Mouse (Mus musculus) frontal cortex, postnatal 25 days (tissue): ENCODE measurements around the gene Esrrg.

ENCODE experiments used
- DNase-seq, 2 experiments: peaks; one replicate each; pipeline ENCODE4 v3.0.0; 2022; ENCODE audit warnings: low spot score in 2 of 2

Esrrg gene

DNA sequence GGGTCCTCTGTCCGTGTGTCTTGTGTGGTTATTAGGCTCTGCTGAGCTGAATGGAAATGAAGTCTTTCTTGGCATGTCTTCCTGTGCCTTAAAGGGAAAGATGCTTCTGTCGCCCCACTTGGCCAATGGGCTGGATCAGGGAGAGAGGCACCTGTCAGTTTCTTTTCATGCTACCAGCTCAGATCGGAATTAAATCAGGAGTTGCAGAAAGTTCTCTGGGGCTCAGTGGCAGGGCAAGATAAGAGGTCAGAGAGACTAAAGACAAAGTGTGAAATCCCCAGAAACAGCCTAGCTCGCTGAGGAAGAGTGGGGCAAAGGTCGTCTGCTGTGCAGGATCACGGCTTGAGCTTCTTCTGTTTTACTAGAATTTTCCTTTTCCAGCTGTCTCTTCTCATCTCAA lies 97.5 kb downstream of the Esrrg start:
- no peak for DNase-seq

GRCm38 (mm10) chr1:187707176-187707575 lies 98.6 kb downstream of the Esrrg start:
- no peak for DNase-seq

DNA sequence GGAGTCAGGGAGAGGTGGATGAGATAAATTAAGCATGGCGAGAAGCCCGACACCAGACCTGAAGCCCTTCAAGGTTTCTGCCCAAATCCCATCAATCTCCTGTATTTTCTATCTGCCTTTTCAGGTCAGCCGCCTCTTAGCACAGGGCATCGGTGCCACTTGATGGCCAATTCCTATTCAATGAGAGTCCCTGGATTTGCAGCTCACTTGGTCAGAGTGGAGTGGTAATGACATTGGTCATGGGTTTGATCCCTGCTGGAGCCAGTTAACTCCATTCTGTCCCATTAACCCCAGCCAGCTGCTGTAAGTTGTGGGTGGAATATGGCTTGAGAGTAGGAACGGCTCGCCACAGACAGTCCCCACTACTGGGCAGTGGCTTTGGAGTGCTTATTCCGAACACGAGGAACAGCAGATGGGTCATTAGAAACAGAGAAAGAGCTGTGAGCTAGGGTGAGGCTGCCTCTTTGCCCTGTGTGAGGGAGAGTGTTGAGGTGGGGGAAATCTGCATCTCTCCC lies 101.9 kb downstream of the Esrrg start:
- no peak for DNase-seq

GRCm38 (mm10) chr1:187721035-187721434 lies 112.4 kb downstream of the Esrrg start:
- DNase-seq, result no peak

- DNase-seq, result no peak
These were observed 113.4 kb downstream of the Esrrg start for GRCm38 (mm10) chr1:187722016-187722415.

DNA sequence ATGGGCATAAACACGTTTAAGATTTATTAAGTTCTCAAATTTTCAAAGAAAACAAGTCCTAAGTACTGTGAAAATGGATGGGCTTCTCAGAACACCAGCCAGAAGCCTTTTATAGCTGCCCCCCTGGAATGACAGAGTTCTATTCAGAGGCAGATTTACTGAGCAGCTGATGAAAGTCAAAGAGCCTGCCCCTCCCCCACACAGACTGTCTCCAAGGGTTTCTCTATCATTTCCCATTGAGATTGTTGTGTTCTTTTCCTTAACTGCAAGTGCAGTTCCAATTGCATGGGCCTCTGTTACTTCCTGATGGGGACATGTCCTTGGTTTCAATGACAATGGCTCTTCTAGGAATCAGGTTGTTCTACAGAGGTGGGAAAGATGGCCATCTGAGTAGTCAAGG lies 116.1 kb downstream of the Esrrg start:
- no peak for DNase-seq

DNA sequence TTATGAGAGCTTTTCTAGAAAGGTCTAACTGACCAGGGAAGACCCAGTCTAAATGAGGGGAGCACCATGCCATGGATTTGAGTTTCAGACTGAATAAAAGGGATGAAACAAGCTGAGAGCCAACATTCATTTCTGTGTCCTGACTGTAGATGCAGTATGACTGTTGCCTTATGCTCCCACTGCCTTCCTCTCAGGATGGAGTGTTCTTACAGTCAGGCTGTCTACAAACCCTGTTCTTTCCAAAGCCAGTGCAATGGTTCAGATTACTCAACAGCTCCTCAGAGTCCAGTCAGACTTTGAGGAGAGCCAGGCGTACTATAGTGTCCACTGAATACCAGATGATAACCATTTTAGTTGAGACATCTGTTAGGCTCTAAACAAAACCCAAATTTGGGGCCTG lies 116.8 kb downstream of the Esrrg start:
- no peak for DNase-seq

GRCm38 (mm10) chr1:187731171-187731570 lies 122.6 kb downstream of the Esrrg start:
- DNase-seq, result no peak

DNA sequence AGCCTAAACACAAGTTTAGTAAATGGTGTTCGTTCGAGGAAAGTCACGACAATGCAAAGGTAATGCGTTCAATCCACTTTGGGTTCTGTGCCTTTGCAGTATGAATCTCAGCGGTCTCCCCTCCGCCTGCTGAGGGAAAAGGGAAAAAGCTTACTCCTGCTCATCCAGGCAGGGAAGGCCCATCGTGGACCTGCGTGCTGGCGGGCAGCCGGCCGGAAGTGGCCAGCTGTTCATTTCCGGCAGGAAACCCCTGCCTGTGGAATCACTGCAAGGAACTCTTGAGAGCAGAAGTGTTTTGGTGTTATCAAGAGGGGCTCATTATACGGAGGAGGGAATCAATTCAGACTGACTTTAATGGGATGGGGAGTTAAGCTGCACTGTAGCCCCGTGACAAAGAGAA lies 127.9 kb downstream of the Esrrg start:
- DNase-seq, result no peak

DNA sequence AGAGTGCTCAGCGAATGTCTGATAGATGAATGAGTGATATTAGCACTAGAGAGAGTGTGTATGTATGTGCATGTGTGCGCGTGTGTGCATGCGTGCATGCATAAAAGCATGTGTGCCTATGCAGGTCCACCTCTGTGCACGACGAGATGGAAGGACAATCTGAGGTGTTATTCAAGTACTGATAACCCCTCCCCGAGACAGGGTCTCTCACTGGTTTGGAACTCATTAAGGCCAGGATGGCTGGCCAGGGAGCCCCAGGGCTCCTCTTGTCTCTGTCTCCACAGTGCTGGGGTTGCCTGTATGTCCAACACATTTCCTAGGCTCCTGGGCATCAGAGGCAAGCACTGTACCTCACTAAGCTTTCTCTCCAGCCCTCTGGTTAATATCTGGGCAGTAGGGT lies 128.7 kb downstream of the Esrrg start:
- no peak for DNase-seq

DNA sequence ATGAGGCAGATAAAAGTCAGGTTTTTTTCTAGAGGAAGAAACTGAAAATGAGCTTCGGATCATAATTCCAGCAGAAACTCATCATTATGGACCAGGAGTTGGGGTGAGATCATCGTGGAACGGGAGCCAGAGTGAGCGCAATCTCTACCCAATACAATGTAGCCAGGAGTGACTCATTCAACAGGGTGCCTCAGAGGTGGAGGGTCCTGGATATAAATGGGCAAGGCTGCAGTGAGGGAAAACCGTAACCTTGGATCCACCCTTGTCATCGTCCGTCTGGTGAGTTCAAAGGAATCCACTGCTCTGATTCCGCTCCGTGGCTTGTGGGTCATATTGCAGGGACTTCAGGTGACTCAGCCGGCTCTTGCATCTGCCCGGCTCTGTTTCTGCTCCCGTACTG lies 131.9 kb downstream of the Esrrg start:
- DNase-seq, result no peak

- DNase-seq, result no peak
These were observed 132.7 kb downstream of the Esrrg start for GRCm38 (mm10) chr1:187741306-187741705.

GRCm38 (mm10) chr1:187742071-187742470 lies 133.5 kb downstream of the Esrrg start:
- DNase-seq, result no peak

- DNase-seq, result no peak
These were observed 140.7 kb downstream of the Esrrg start for GRCm38 (mm10) chr1:187749294-187749693.

DNA sequence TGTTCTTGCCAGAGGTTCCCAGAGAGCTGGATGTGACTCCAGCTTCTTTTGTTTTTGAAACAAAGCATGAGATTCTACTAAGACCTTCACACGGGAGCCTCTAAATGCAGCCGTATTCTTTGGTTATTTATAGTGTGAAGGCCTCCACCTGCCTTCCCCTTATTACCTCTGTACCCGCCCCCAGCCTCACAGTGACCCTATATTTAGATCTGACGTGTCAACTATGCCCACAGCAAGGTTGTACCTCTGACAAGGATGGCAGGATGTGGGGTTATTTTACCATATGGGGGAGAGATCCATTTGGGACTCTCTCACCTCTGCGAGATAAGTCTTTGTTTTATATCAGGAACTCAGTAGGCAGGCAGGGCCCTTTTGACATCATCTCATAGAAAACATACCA lies 141.3 kb downstream of the Esrrg start:
- DNase-seq, result no peak

- no peak for DNase-seq
These were observed 146.9 kb downstream of the Esrrg start for GRCm38 (mm10) chr1:187755528-187755927.

DNA sequence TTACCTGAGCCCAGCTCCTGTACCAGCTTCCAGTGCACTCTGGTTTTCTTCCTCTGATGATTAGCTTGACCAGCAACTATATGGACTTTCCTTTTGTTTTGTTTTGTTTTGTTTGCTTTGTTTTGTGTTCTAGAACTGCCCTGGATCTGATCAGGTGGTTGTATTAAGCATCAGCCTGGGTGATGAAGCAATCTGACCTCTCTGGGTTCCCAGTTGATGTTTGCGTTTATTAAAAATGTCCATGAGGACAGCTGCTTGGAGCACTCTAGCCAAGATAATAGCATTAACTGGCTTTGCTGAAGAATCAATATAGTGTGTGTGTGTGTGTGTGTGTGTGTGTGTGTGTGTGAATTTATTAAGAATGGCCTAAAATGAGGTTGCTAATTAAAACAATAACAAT lies 149.4 kb downstream of the Esrrg start:
- DNase-seq, result no peak

DNA sequence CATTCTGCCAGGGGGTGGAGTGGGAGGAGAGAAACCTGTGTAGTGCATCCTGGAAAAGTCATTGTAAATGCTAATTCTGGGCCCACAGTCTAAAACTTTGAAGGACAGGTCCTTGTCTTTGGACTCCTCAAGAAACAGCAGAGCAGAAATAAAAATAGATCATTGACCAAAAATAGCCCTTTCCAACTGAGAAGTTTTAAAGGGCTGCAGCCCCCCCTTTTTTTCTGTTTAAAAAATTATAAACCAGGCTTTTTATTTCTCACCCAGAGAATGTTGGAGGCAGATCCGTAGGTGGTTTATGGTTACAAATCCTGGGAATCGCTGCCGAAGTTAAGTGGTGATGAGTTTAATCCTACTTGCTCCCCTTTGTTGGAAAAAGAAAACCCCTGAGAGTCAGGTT lies 150.0 kb downstream of the Esrrg start:
- no peak for DNase-seq

DNA sequence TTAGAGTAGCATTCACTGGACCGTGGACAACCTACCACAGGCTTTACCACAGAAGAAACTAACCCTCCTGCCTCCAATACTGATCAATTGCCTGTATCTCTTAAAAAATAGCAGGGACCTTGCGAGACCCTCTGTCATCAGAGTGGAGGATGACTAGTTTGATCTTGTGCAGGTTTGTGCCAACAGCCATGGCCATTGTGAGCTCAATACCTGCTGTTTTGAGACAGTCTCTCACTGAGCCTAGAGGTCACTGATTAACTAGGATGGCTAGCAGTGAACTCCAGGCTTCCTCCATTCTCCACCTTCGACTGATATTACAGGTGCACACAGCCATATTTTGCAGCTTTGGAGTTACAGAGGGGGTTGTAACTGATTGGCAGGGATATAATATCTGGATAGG lies 150.9 kb downstream of the Esrrg start:
- no peak for DNase-seq

- DNase-seq, result no peak
These were observed 154.3 kb downstream of the Esrrg start for GRCm38 (mm10) chr1:187762641-187763450.

DNA sequence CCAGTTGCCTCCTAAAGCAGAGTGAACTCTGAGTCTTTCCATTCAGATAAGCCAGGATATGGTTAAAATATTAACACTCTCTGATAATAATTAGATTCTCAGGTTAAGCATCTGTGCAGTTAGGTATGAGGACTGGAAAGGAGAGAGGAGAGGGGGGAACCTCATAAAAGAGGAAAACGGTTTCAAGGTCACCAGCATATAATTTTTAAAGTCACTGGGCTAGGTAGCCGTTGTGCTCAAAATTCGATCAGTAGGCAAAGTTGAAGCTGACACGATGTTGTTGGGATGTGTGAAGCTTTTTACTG lies 154.8 kb downstream of the Esrrg start:
- no peak for DNase-seq

GRCm38 (mm10) chr1:187763821-187764220 lies 155.2 kb downstream of the Esrrg start:
- no peak for DNase-seq

DNA sequence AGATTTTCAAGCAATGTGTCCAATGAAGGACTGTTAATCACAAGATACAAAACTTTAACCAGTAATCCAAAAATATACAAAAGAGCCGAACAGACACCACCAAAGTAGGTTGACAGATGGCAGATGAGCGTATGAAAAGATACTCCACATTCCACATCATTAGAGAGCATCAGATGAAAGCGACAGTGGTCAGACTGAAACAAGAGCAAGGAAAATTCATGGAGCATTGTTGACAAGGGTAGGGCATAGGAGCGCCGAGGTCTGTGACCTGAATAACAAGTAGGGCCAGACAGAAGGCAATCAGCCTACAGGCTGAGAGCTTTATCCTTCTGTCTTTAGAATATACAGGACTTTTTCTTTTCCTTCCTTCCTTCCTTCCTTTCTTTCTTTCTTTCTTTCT lies 157.0 kb downstream of the Esrrg start:
- no peak for DNase-seq

DNA sequence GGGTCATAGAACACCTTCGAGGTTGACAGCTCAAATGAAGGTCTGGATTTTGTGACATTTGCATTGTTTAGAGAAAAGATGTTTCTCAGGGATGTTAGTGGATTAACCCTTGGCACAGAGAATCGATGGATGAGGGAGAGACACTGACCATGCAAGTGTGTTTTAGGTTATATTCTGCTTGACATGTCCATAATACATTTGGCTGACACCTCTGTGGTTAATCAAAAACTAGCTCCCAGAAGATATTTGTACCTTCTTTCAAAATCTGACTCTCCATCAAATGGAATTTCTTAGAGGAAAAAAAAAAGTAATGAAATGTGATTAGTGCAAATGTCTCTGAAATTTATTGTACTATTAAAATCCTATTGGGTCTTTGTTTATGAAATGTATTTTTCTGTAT lies 158.8 kb downstream of the Esrrg start:
- no peak for DNase-seq
